Mouse (Mus musculus) embryonic fibroblast, embryonic 13.5 days (primary cell): ENCODE measurements at regions not wholly inside any gene's neighbourhood (a gene's known extent, or its start where the extent isn't known, plus 50 kb on each side); places are given as distances from the start of the nearest gene placed in this dataset.

Experiments
- CTCF ChIP-seq: IDR thresholded peaks from 2 replicates; pipeline ENCODE4 v1.5.1; 2011; ENCODE audit warnings: mild to moderate bottlenecking, control low read depth, low read length, moderate library complexity, borderline replicate concordance; ENCODE audit not compliant: insufficient read depth
- POLR2A ChIP-seq: IDR thresholded peaks from 2 replicates; pipeline ENCODE4 v1.6.1; 2011; ENCODE audit warnings: low read depth, mild to moderate bottlenecking, control low read depth, low read length, moderate library complexity

DNA sequence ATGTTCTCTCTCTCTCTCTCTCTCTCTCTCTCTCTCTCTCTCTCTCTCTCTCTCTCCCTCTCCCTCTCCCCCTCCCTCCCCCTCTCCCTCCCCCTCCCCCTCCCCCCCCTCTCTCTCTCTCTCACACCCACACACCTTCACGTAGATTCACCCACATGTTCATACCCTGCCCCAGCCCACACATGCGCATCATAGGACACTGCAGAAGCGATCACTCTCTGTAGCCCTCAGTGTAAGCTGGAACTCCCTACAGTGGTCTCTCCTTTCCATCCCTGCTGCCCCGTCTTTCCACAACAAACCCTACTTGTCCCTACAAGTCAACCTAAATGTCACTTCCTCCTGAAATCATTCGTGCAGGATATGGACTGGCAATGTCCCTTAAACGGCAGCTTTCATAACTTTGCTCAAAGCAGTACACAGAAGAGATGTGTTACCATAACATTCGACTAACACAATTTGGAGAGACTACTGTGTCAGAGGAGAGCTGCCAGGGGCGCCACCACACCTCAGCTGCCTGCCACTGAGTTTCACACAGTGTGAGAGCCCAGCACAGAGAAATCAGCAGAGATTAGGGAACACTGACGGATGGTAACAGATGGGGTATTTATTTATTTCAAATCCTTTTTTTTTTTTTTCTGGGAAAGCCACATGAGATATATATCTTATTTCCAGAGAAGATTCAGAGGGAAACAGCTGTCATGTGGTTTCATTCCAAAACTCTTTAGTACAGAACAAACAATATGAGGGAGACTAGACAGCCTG is 103.6 kb upstream of the Tyw5 start:
- TF ChIP-seq POLR2A, result no peak
- no peak for TF ChIP-seq CTCF
